Mouse (Mus musculus) thymus, adult 2 months (tissue): ENCODE measurements around the gene Rad51b.

Experiments used
- CTCF ChIP-seq: fragments of 200-500 bp; IDR thresholded peaks from 2 replicates; pipeline ENCODE4 v1.5.1; 2012; ENCODE audit warnings: mild to moderate bottlenecking, control low read depth, low read length, moderate library complexity, borderline replicate concordance; ENCODE audit not compliant: control insufficient read depth, poor library complexity, insufficient read depth; ENCODE audit errors: extremely low read depth
- POLR2A ChIP-seq: fragments of 200-500 bp; IDR thresholded peaks from 2 replicates; pipeline ENCODE4 v1.6.1; 2012; ENCODE audit warnings: mild to moderate bottlenecking, low read length, control low read depth, moderate library complexity; ENCODE audit not compliant: control insufficient read depth, poor library complexity, insufficient read depth; ENCODE audit errors: extremely low read depth

GRCm38 (mm10) chr12:79455061-79455847 lies 158.2 kb downstream of the Rad51b start:
- TF ChIP-seq CTCF (no peak), POLR2A (no peak)
